Mouse (Mus musculus): Measurements from ENCODE around the gene Mrs2. TPM values are rescaled to one million over a fixed set of nuclear protein-coding genes. Genes with fewer than 3 reads are reported as not detected.

The Mrs2 gene
- total RNA-seq (2021) (10 to 100 TPM; 56.9 to 78.0 TPM), polyA plus RNA-seq (2012; rRNA removed) (18.4 and 22.6 TPM in 2 replicates)
- long read RNA-seq, full-length matches to known transcripts = 17 of 24 reads
- long read RNA-seq, partial matches to known transcripts = 0 of 24 reads
- long read RNA-seq, other reads (novel, unspliced or antisense) = 7 of 24 reads

DNA sequence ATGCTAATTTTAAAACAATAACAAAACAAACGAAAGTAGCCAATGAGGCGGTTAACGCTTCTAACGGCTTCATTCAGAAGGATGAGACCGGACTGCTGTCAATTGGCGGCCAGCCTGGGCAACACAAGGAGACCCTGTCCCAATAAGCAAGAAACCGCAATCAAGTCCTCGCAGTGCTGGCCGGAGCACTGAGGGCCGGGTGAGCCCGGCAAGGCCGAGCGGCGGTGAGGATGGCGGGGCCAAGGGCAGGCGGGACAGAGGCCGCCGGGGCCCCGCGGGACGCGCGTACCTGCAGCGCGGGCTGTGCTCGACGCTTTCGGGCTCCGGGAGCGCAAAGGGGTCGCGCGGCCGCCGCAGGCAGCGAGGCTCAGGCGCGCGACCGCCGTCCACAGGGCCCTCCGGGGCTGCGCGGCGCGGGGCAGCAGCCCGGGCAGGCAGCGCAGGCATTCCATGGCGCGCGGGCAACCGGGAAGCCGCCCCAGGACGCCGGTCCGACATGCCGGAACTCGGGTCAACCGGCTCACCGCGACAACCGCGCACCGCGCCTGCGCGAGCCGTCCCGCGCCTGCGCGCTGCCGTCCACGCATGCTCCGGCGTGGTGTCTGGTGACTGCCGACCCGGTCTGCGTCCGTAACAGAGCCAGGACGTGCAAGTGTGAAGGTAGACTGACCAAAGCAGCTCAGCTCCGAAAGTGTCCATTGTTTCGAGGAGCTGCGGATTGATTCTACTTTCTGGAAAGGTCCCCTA is at the start of gene Mrs2:
TSS of gene Mrs2 (minus strand) at position 587 of the 747 bp plus-strand sequence.
- peak; percentile 95 for DNase-seq

GRCm38 (mm10) chr13:25069765-25070164 is 49.6 kb upstream of the Mrs2 start:
- no peak for DNase-seq

DNA sequence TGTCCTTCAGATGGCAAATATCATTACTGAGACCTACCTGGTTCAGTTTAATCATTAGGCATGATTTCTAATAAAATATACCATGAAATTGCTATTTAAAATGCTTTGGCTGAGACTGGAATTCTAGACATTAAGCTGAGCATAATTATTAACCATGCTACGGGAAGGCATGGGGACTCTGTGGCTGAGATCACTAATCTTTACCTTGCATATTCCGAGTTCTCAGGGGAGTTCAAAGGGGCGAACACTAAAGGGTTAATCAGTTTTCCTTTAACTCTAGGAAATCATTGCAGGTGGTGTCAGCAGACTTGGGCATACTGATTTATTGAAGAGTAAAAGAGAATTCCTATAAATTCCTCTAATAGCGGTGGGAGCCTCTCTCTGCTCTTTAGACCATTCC is 47.0 kb upstream of the Mrs2 start:
- DNase-seq = no peak

- DNase-seq = no peak
Observed at GRCm38 (mm10) chr13:25066659-25067058, 46.5 kb upstream of the Mrs2 start.

DNA sequence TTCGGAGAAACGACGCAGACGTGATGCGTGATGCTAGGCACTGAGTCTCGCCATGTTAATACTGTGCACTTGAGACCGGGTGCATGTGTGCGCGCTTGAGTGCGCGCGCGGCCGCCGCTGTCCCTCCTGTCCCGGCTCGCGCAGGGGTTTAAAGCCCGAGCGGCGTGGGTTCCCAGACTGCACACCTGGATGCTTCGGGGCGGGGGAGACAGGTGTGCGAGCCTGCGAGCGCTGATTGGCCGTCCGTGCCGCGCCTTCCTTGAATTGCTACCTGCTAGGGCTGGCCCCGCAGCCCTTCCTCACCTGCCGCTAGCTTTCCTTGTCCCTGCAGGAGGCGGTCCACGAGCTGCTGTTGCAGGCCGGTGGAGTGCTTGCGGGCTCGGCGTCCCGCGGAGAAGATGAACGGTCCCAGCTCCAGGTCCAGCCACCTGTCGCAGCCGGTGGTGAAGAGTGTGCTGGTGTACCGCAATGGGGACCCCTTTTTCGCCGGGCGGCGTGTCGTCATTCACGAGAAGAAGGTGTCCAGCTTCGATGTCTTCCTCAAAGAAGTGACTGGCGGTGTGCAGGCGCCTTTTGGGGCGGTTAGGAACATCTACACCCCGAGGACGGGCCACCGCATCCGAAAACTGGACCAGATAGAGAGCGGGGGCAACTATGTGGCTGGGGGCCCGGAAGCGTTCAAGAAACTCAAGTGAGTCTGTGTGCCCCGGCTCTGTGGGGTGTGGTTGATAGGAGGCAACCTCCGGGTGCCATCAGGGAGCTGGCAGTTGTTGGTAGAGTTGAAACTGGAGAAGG is 35.9 kb upstream of the Mrs2 start, which contains the start of gene Dcdc2a:
TSS of gene Dcdc2a (plus strand) at position 132 of the 795 bp plus-strand sequence.
- DNase-seq = peak; percentile 20

GRCm38 (mm10) chr13:25055111-25055554 is 35.0 kb upstream of the Mrs2 start:
- DNase-seq = peak; percentile 69

DNA sequence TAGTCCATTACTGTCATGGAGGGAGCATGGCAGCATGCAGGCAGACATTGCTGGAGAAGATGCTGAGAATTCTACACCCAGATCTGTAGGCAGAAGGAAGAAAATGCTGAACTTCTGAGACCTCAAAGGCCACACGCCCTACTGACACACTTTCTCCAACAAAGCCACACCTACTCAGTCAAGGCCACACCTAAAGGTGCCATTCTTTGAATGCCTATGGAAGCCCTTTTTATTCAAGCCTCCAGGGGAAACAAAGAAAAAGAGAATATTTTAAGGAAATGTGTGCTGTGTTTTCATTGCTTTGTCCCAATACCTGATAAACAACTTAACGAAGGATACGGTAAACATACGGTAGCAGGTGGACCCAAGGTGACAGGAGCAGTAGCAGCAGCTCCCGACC is 32.5 kb upstream of the Mrs2 start:
- DNase-seq = no peak

DNA sequence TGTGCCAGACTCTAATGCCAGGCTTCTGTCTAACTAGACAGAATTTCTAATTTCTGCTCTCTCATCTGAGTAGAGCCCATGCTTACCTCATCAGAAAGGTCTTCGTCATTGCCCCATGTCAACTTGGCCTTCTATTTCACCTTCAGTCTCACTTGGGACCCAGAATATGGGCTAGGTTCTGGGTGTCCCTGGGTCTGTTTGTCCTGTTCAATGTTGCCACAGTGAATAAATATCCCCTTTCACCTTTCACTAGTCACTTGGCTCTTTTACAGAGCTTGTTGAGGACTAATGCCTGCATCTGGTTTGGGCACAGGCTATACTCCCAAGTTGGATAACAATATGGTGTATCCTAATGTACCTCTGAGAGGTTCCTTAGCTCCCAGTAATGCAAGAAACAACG is 19.3 kb upstream of the Mrs2 start:
- no peak for DNase-seq

DNA sequence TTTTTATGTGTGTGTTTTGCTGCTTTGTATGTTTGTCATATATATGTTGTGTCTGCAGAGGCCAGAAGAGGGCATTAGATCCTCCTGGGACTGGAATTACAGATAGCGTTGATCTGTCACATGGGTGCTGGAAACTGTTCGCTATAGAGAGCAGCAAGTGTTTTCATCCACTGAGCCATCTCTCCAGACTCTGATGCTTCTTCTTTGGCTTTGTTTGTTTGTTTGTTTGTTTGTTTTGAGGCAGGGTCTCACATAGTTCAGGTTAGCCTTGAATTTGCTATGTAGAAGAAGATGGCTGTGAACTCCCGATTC is 6.9 kb upstream of the Mrs2 start:
- no peak for DNase-seq

- DNase-seq = no peak
Observed at GRCm38 (mm10) chr13:25026409-25027113, 6.4 kb upstream of the Mrs2 start.

- DNase-seq = peak; percentile 33
Observed at GRCm38 (mm10) chr13:25024655-25025054, 4.5 kb upstream of the Mrs2 start.

DNA sequence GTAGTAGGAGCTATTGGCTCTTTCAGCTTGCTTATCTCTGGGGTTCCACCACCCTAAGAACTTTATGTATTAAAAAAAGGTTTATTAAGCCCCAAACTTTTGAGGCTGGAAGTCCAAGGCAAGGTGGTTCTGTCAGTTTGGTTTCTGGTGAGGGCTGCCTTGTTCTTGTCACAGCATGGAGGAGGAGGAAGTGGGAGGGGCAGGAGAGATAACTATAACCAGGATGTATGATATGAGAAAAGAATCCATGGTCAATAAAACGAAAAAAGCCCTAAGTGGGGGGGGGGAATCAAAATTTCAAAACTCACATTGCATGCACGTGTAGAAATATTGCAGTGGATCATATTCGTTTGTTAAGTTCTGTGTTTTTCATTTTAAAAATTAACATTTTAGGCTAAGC is 3.0 kb upstream of the Mrs2 start:
- DNase-seq = no peak

DNA sequence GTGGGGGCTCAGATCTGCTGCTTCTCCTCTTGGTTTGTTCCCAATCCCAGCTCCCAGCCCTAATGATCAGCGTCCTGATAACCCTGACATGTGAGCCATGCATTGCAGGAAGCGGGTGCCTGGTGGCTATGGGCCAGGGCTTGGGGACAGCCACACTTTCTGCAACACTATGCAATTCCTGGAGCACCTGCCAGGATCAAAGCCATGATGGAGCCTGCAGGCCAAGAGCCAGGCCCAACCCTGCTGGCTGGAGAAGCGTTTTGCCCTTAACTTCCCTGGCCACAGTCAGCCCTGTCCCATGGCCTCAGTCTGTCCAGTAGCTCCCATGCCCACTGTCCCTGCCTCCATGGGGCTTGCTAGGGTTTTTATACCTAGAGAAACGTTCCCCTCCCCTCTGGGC is 2.2 kb upstream of the Mrs2 start:
- DNase-seq = peak; percentile 42

- DNase-seq = peak; percentile 34
Observed at GRCm38 (mm10) chr13:25020540-25020892, 337 bp upstream of the Mrs2 start.

- no peak for DNase-seq
Observed at GRCm38 (mm10) chr13:25018316-25018715, 1.9 kb downstream of the Mrs2 start.

DNA sequence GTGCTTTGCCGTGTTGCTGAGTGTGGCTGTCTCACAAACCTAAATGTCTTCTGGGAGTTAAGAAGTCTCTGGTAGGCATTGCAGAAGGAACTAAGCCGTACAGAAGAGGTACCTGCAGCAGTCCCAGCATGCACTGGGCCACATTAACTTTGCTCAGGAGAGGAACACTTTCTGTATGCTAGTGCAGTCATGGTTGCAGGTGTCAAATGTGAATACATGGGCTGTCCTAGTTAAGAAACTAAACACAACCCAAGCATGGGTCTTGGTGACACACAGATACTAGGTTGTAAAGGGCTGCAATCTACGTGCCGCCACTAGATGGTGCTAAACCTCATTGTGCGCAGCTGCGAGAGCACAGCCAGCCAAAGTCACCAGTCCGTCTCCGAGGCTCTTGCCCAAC is 13.1 kb downstream of the Mrs2 start:
- DNase-seq = peak; percentile 55

GRCm38 (mm10) chr13:25002965-25003364 is 17.2 kb downstream of the Mrs2 start:
- DNase-seq = no peak

GRCm38 (mm10) chr13:24999538-24999937 is 20.6 kb downstream of the Mrs2 start:
- no peak for DNase-seq

DNA sequence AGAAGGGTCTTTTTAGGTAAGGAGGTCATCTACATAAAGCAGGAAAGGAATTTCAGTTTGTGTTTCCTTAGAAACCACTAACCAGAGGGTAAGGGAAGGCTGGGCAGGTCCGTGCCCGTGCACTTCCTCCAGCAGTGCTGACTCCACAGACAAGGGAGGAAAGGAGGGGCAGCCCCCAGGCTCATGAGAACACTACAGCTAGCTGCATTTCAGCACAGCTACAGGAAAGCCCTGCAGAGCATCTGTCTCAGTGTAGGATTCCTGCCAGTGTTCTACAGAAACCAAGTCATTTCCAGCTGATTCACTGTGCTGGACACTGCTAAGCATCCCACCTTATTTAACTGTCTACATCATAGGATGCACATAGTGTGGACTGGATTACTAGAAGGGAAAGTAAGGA is 27.0 kb downstream of the Mrs2 start:
- DNase-seq = no peak

DNA sequence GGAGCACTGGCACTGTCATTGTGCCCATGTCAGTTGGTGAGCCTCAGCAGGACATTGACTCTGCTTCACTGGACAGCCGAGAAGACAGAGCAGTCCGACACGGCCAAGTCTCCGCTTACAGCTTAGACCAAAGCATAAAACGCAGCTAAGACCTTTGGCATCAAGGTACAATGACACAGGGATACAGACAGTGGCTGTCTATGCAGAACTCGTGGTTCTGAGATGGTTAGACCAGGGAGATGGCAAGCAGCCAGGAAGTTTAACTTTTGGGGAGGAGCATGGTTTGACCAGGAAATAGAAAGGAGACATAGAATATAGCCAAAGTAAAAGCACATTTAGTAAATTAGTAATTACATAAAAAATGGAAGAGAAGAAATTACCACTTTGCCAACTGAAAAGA is 31.2 kb downstream of the Mrs2 start:
- DNase-seq = no peak

GRCm38 (mm10) chr13:24988391-24988790 is 31.8 kb downstream of the Mrs2 start:
- peak; percentile 66 for DNase-seq

GRCm38 (mm10) chr13:24985435-24985834 is 34.7 kb downstream of the Mrs2 start:
- no peak for DNase-seq

- DNase-seq = peak; percentile 15
Observed at GRCm38 (mm10) chr13:24981031-24981430, 39.1 kb downstream of the Mrs2 start.

Data from adrenal gland, adult 2 months (tissue).